Mouse (Mus musculus) heart, postnatal 0 days (tissue): ENCODE results near the gene Snrnp25. TPM values are rescaled to one million over a fixed set of nuclear protein-coding genes. Genes with fewer than 3 reads are reported as not detected.

Experiments
- ATAC-seq: fragments of 200-750 bp; cut with Nextera tagmentation; 2 replicates; pipeline ENCODE4 v1.8.0; 2017; ENCODE audit warnings: low read depth, moderate number of reproducible peaks, moderate library complexity; ENCODE audit not compliant: insufficient read depth
- DNase-seq: peaks from one replicate; pipeline ENCODE4 v3.0.0-alpha.2; 2016; ENCODE audit warnings: low spot score
- H3K27ac ChIP-seq: fragments of 300-500 bp; sonication (generic); 2 replicates; pipeline ENCODE4 v1.5.1; 2014; ENCODE audit warnings: low read depth, mild to moderate bottlenecking
- H3K27me3 ChIP-seq: fragments of 300-500 bp; sonication (generic); 2 replicates; pipeline ENCODE4 v1.6.1; 2014; ENCODE audit warnings: low read length, mixed read lengths; ENCODE audit not compliant: control insufficient read depth, insufficient read depth
- H3K36me3 ChIP-seq: fragments of 300-500 bp; sonication (generic); replicated peaks from 2 replicates; pipeline ENCODE4 v1.6.1; 2014; ENCODE audit warnings: low read length, mixed read lengths; ENCODE audit not compliant: control insufficient read depth, insufficient read depth
- H3K4me1 ChIP-seq: fragments of 300-500 bp; sonication (generic); 2 replicates; pipeline ENCODE4 v1.6.1; 2014; ENCODE audit warnings: antibody characterized with exemption; ENCODE audit not compliant: control insufficient read depth, insufficient read depth
- H3K4me2 ChIP-seq: fragments of 300-500 bp; sonication (generic); 2 replicates; pipeline ENCODE4 v1.6.1; 2014; ENCODE audit warnings: low read depth, mild to moderate bottlenecking, low read length, moderate library complexity
- H3K4me3 ChIP-seq: fragments of 300-500 bp; sonication (generic); 2 replicates; pipeline ENCODE4 v1.5.1; 2014; ENCODE audit warnings: low read depth, low read length
- H3K9ac ChIP-seq: fragments of 300-500 bp; sonication (generic); replicated peaks from 2 replicates; pipeline ENCODE4 v1.6.1; 2014; ENCODE audit warnings: low read depth, low read length, mixed read lengths
- H3K9me3 ChIP-seq: fragments of 300-500 bp; sonication (generic); replicated peaks from 2 replicates; pipeline ENCODE4 v1.6.1; 2016; ENCODE audit warnings: low read length; ENCODE audit not compliant: control insufficient read depth
- CTCF ChIP-seq: IDR thresholded peaks from 2 replicates; pipeline ENCODE4 v1.5.1; 2016; ENCODE audit warnings: antibody characterized with exemption, control low read depth, low read depth
- EP300 ChIP-seq: IDR thresholded peaks from 2 replicates; pipeline ENCODE4 v1.6.1; 2016; ENCODE audit warnings: antibody characterized with exemption, low read depth
- WGBS: fragments of 180-500 bp; shearing (Covaris S2); extraction: QIAGEN DNeasy Blood & Tissue Kit; methylation state at CpG from one replicate; pipeline ENCODE4 v1.1.7; 2014; 5-methylcytosine and 5-hydroxymethylcytosine counted together
- polyA plus RNA-seq: library from polyadenylated mRNA; unstranded; fragments of >200 nt; fragmentation: Nextera tagmentation; extraction: Ambion mirVana; gene quantifications from 2 replicates; pipeline ENCODE4 v1.2.1, GENCODE M21; 2015
- total RNA-seq: library from RNA; depleted of rRNA; stranded (reverse); fragments of >200 nt; gene quantifications from 2 replicates; pipeline ENCODE4 v1.2.3, GENCODE M21; 2014; ENCODE audit warnings: low replicate concordance

Snrnp25 gene
- total and polyA plus RNA-seq, 2 experiments from 2014 or later = 12.9 to 27.1 TPM

GRCm38 (mm10) chr11:32225222-32226104, 20.2 kb downstream of the Snrnp25 start:
- TF ChIP-seq EP300 = no peak
- TF ChIP-seq CTCF = no peak
- peaks cover 9% of the 10 kb centered on the region for H3K36me3 ChIP-seq
- no peaks in the 10 kb centered on the region for H3K27me3 ChIP-seq
- peaks cover 47% of the 10 kb centered on the region for H3K4me1 ChIP-seq
- peak overlapping the region; percentile 7; the same call in 1 of the 2 replicates for H3K4me2 ChIP-seq
- no peaks in the 10 kb centered on the region for H3K9me3 ChIP-seq
- 43% methylated on average over 7 of the region's 7 CpGs for WGBS
- H3K27ac ChIP-seq = peak overlapping the region; percentile 89
- ATAC-seq (0 out of 2 replicates have a peak, but pooled peaks have one; percentile 4), DNase-seq (peak; percentile 43)
- 0 out of 2 replicates have a peak overlapping the region, but pooled peaks have one; percentile 5 for H3K9ac ChIP-seq
- no peak overlapping the region for H3K4me3 ChIP-seq

GRCm38 (mm10) chr11:32226124-32226871, 21.1 kb downstream of the Snrnp25 start, which contains the start of gene Mpg:
Gene Mpg (plus strand): TSS chr11:32226505.
- H3K27me3 ChIP-seq = no peaks in the 10 kb centered on the region
- H3K27ac ChIP-seq = peak within 1 kb of the TSS; percentile 89
- H3K4me3 ChIP-seq = peak within 1 kb of the TSS; percentile 75
- peaks cover 42% of the 10 kb centered on the region for H3K4me1 ChIP-seq
- H3K4me2 ChIP-seq = peak within 1 kb of the TSS; percentile 80
- DNase-seq (peak; percentile 89), ATAC-seq (peak; percentile 83)
- H3K36me3 ChIP-seq = peaks cover 18% of the 10 kb centered on the region
- TF ChIP-seq EP300 (no peak; the same call in 1 of the 2 replicates), CTCF (no peak)
- no peaks in the 10 kb centered on the region for H3K9me3 ChIP-seq
- WGBS = 5% methylated on average over 47 of the region's 47 CpGs
- peak within 1 kb of the TSS; percentile 70 for H3K9ac ChIP-seq

GRCm38 (mm10) chr11:32227041-32227440, 21.8 kb downstream of the Snrnp25 start:
- 38% methylated on average over 1 of the region's 1 CpGs for WGBS
- no peak for TF ChIP-seq EP300
- TF ChIP-seq CTCF = no peak
- Histone ChIP-seq H3K9ac (peak overlapping the region; percentile 70; the same call in 1 of the 2 replicates), H3K4me3 (peak overlapping the region; percentile 75), H3K9me3 (no peaks in the 10 kb centered on the region), H3K4me2 (peak overlapping the region; percentile 80), H3K27me3 (no peaks in the 10 kb centered on the region), H3K4me1 (peaks cover 42% of the 10 kb centered on the region), H3K36me3 (peaks cover 25% of the 10 kb centered on the region), H3K27ac (peak overlapping the region; percentile 89; the same call in 1 of the 2 replicates)
- DNase-seq (no peak), ATAC-seq (no peak)

GRCm38 (mm10) chr11:32227555-32227954, 22.3 kb downstream of the Snrnp25 start:
- no peaks in the 10 kb centered on the region for H3K9me3 ChIP-seq
- no peak for ATAC-seq
- DNase-seq = no peak
- peaks cover 30% of the 10 kb centered on the region for H3K36me3 ChIP-seq
- no peak overlapping the region for H3K9ac ChIP-seq
- WGBS = 82% methylated on average over 9 of the region's 9 CpGs
- peaks cover 38% of the 10 kb centered on the region for H3K4me1 ChIP-seq
- H3K27ac ChIP-seq = no peak overlapping the region
- H3K4me2 ChIP-seq = no peak overlapping the region
- H3K27me3 ChIP-seq = no peaks in the 10 kb centered on the region
- H3K4me3 ChIP-seq = no peak overlapping the region
- no peak for TF ChIP-seq CTCF
- no peak for TF ChIP-seq EP300

- WGBS = 80% methylated on average over 3 of the region's 3 CpGs
- Histone ChIP-seq H3K4me1 (peaks cover 30% of the 10 kb centered on the region), H3K27me3 (no peaks in the 10 kb centered on the region), H3K27ac (no peak overlapping the region), H3K9ac (no peak overlapping the region), H3K4me3 (no peak overlapping the region), H3K36me3 (peaks cover 37% of the 10 kb centered on the region), H3K4me2 (no peak overlapping the region), H3K9me3 (no peaks in the 10 kb centered on the region)
- TF ChIP-seq CTCF (no peak), EP300 (no peak)
- no peak for DNase-seq
- no peak for ATAC-seq
Measured at GRCm38 (mm10) chr11:32228292-32228845, 23.2 kb downstream of the Snrnp25 start.
